Mouse (Mus musculus) embryo, embryonic 10 days (tissue): ENCODE data around the gene Lrrc32.

Experiments used
- DNase-seq: peaks from one replicate; pipeline ENCODE4 v3.0.0-alpha.2; 2015; ENCODE audit warnings: low spot score

Lrrc32 gene

GRCm38 (mm10) chr7:98488398-98489130, 519 bp upstream of the Lrrc32 start:
- DNase-seq: no peak

DNA sequence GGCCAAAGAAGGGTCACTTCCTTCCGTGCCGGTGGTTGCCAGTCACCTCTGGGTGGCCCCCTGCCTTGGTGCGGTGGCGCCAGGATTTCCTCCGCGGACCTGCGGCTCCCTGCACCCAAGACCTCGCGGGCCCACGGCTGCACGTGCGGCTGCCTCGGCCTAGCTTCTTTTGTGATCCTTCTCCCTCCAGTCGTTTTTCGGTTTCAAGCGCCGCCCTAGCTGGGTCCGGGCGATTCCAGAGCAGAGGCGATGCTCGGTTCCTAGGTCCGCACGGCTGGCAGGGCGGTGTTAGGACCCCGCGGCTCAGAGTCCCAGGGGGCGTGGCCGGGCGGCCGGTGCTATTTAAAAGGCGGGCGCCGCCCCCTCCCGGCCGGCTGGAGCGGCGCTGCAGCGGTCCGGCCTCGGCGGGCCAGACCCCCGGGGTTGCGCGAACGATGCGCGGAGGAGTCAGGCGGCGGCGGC, 571 bp downstream of the Lrrc32 start:
- peak; percentile 82 for DNase-seq

DNA sequence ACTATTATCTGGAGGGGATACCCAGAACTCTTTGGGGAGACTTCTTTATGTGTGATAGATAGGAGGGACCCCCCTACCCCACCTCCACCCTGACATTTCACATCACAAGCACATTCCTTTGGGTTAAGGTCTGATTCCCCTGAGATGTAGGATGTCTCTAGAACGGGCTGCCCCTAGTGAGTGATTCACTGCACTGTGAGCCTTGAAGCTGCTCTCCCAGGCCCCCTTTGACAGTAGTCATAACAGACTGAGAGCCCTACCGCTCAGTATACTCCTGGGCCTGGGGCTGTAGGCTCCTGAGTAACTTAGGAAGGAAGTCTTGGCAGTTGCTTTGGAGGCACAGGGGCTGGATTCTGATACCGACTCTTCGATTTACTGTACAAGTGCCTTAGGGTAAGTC, 1.2 kb downstream of the Lrrc32 start:
- no peak for DNase-seq

DNA sequence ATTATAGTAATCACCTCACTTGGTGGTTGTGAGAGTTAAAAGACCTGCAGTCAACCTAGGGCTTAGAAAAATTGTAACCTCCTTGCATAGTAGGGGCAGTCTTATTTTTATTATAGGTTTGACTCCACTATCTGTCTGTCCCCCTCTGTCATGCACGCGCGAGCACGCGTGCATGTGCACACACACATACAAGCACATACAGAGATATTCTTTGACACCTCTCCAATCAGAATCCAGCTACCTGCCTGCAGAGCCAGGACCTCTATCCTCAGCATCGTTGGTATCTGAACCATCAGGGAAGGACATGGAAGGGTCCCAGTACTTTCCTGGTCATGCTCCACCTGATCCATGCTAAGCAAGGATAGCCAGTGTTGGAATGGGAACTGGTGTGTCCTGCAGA, 1.8 kb downstream of the Lrrc32 start:
- DNase-seq: no peak

DNA sequence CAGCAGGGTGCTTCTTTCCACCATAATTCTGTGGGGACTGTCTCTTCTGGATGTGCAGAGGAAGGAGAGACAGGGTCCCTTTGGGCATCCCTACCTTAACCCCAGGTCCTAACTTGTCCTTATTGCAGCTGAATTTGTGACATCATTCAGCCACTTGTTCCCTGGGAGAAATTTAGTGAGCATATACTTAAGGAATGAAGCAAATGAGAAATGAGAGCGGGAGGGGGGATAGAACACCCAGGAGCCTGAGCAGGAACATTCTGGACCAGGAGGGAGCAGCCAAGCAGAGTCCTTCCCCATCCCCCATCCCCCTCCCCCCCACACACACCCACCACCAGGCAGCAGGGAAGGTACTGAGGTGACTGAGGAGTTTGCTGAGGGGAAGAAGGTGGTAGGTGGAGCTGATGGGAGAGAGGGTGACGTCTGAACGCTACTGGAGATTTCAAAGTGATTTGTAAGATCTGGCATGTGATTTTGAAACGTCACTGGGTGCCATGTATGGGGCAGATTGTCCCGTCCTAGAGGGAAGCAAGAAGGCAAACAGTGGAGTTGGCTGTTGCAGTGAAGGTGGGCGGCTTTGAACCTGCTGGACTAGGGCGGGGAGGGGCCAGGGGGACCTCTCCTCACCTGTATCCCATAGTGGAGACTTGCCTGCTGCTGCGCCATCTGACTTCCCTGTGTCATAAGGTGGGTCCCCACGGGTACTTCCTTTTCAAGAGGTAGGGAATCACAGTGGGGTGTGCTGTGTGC, 2.5 kb downstream of the Lrrc32 start:
- DNase-seq: no peak

GRCm38 (mm10) chr7:98492331-98492730, 3.2 kb downstream of the Lrrc32 start:
- no peak for DNase-seq

DNA sequence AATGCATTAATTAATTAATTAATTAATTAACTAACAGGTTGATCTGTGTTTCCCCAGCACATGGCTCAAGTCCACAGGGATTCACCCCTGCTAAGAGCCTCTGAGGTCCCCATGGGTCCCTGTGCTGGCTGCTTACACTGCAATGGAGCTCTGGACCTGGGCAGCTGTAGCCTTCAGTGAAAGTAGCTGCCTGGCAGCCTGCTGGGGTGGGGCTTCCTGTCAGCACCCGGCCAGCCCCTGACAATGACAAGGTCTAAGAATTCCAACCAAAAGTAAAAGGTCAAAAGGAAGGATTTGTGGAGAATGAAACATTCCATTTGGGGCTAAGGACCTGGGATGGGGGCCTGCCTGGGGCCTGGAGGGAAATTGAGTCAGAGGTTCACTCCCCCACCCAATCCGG, 4.2 kb downstream of the Lrrc32 start:
- DNase-seq: no peak

GRCm38 (mm10) chr7:98493901-98494480, 4.9 kb downstream of the Lrrc32 start:
- no peak for DNase-seq

DNA sequence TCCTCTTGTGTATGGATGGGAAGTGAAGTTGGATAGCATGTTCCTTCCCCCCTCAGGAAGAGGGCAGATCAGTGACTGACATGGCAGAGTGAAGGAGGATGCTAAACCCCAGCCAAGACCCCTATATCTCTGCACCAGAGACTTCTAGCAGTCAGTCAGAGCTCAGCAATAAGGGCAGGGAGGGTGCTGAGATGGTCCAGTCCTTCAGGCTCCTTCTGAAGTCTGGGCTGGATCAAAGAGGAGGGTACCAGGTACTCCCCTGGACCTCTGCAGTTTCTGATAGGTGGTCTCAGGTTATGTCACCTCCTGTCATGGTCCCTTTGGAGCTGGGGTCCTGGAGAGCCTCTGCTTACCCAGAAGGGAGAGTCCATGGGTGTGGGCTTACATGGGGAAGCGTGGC, 6.5 kb downstream of the Lrrc32 start:
- DNase-seq: no peak

GRCm38 (mm10) chr7:98497451-98497850, 8.4 kb downstream of the Lrrc32 start:
- DNase-seq: no peak

DNA sequence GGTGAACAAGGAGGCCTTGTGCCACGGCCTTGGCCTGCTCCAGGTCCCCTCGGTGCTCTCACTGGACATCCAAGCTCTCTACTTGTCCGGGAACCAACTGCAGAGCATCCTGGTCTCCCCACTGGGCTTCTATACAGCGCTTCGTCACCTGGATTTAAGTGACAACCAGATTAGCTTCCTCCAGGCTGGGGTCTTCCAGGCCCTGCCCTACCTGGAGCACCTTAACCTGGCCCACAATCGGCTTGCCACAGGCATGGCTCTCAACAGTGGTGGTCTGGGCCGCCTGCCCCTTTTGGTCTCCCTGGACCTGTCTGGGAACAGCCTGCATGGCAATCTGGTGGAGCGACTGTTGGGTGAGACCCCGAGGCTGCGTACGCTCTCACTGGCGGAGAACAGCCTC, 9.0 kb downstream of the Lrrc32 start:
- DNase-seq: no peak

DNA sequence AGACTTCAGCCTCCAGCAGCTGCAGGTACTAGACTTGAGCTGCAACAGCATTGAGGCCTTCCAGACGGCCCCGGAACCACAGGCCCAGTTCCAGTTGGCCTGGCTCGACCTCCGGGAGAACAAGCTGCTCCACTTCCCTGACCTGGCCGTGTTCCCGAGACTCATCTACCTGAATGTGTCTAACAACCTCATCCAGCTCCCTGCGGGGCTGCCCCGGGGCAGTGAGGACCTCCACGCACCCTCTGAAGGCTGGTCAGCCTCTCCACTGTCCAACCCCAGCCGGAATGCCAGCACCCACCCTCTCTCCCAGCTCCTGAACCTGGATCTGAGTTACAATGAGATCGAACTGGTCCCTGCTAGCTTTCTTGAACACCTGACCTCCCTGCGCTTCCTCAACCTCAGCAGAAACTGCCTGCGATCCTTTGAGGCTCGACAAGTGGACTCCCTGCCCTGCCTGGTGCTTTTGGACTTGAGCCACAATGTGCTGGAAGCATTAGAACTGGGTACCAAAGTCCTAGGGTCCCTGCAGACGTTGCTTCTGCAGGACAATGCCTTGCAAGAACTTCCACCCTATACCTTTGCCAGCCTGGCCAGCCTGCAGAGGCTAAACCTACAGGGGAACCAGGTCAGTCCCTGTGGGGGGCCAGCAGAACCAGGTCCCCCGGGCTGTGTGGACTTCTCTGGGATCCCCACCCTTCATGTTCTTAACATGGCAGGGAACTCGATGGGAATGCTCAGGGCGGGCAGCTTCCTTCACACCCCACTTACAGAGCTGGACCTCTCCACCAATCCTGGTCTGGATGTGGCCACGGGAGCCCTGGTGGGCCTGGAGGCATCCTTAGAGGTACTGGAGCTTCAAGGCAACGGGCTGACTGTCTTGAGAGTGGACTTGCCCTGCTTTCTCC, 9.8 kb downstream of the Lrrc32 start:
- DNase-seq: no peak

DNA sequence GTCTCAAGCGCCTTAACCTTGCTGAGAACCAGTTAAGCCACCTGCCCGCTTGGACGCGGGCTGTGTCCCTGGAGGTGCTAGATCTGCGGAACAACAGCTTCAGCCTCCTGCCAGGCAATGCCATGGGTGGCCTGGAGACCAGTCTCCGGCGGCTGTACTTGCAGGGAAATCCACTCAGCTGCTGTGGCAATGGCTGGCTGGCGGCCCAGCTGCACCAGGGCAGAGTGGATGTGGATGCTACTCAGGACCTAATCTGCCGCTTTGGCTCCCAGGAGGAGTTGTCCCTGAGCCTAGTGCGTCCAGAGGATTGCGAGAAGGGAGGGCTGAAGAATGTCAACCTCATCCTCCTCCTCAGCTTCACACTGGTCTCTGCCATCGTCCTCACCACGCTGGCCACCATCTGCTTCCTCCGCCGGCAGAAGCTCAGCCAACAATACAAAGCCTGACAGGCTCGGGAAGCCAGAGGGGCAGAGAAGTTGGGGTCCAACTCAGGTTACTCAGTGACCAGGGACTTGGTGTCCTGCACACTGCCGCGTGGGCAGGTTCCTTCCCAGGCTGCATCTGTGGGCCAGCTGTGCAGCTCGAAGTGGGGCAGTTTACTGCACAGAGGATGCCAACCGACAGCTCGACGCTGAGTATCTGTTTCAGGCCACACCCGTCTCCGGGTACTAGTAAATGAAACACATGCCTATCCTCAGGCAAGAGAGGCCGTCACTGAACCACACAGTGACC, 10.6 kb downstream of the Lrrc32 start:
- no peak for DNase-seq

GRCm38 (mm10) chr7:98500470-98500869, 11.4 kb downstream of the Lrrc32 start:
- no peak for DNase-seq

DNA sequence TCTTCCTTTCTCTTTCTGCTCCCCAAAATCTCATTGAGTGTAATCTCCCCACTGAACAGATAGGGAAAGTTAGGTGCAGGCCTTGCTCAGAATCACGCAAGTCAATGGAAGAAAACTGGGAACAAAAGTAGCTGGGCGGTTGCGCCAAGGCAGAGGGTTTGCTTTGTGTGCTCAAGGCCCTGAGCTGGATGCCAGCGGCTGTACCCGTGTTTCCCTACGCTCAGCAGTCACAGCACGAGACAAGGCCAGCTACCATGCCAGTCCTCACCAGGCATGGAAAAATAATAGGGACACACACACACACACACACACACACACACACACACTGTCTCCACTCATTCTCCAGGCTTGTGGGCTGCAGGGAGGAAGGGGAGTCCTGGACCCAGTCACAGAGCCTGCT, 12.0 kb downstream of the Lrrc32 start:
- DNase-seq: no peak

- DNase-seq: no peak
Measured at GRCm38 (mm10) chr7:98502921-98503320, 13.8 kb downstream of the Lrrc32 start.

DNA sequence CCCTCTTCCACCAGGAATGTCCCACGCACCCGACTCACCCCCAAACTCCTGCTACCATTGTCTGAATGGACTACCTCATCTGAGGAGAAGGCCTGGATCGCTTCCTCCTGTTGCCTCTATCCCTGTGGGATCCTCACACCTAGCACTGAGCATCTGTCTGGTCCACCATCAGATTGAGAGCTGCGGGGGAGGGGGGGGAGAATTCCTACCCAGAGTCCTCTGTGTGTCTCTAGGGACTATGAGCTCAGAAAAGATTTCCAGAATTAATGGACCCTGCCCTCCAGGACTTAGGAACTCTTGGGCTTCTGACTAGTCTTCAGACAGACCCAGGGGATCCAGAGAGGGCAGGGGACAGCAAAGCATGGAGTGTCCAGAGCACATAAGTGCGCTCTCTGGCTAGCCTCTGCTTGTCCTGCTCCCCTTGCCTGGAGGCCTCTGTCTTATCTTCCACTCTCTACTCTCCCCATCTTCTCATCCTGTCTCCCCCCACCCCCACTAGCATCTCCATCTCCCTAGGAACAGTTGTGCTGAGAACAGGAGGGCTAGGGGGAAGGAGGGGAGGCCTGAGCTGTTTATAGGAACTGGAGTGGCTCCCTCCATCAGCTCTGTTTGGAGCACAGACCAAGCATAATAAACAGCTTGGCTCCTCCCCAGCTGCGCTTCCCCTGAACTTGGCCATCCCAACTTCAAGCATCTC, 15.0 kb downstream of the Lrrc32 start:
- peak; percentile 51 for DNase-seq

DNA sequence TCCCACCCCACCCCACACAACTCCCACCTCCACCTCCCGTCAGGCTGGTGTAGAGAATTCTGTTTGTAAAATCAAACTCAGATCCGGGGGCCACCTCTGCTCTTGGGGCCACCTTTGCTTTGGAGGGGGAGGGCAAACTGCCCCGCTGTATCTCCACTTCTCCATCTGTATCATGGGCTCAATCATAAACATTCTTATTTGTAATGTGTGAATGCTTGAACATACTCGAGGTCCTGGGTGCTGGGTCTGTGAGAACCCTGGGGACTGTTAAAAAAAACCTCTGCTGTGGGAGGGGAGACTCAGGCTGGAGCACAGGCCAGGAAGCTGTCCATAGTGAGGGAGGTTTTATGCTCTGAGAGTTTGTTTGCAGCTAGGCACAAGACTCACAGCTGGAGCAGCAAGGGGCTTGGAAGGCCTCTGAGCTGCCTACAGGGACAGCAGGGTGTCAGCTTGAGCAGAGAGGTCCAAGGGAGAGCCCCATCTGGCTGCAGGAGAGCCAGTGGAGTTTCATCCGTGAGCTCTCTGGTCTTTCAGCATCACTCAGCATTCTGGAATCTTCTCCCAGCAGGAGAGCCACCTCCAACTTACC, 15.7 kb downstream of the Lrrc32 start:
- no peak for DNase-seq

- DNase-seq: peak; percentile 44
Measured at GRCm38 (mm10) chr7:98505664-98506063, 16.6 kb downstream of the Lrrc32 start.
